Mouse (Mus musculus) induced T-regulatory cell, adult 2 months (primary cell): ENCODE measurements around the gene Plac1.
"Not testable (repeated sequence)": the region's sequence is repeated elsewhere in the genome, so short reads cannot be mapped to it uniquely, and the experiment has no call there.

Experiments used
- DNase-seq: peaks from one replicate; pipeline ENCODE4 v3.0.0-alpha.2; 2012; ENCODE audit warnings: low read depth

Gene Plac1

DNA sequence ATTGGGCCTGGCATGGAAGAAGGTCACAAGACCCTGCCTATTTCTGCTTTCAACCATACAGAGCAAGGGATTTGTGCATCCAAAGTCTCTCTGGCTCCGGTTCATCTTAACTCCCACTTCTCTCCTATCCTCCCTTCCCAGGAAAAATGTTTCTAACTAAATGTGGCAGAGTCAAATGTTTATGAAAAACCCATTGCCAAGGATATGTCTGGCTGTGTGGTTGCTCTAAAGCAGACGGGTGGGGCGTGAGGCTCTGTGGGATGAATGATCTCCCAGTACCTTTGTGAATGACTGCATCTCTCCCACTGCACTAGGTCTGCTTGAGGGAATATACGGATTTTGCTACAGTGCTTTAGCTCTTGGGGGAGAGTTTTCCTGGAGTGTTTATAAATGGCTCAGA is 193.9 kb downstream of the Plac1 start:
- no peak for DNase-seq

- no peak for DNase-seq
These were observed 194.6 kb downstream of the Plac1 start for GRCm38 (mm10) chrX:53045187-53045903.

GRCm38 (mm10) chrX:53041006-53041405 is 198.9 kb downstream of the Plac1 start:
- no peak for DNase-seq

- no peak for DNase-seq
These were observed 199.8 kb downstream of the Plac1 start for GRCm38 (mm10) chrX:53040138-53040537.

DNA sequence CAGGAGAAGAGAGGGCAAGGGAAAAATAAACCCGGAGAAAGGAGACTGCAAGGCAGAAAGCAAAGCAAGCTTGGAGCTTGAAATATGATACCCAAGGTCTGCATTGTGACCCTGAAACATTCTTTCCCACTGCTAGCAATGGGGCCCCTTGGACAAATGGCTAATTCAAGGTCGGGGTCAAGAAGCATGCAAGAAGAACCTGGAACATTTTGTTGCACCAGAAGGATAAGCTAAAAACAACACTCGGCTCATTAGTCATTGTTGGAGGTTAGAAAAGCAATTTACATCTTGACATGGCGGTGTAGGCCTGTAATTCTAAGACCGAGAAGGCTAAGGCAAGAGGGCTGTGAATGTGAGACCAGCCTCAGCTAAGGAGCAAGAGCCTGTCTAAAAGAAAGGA is 200.3 kb downstream of the Plac1 start:
- no peak for DNase-seq

DNA sequence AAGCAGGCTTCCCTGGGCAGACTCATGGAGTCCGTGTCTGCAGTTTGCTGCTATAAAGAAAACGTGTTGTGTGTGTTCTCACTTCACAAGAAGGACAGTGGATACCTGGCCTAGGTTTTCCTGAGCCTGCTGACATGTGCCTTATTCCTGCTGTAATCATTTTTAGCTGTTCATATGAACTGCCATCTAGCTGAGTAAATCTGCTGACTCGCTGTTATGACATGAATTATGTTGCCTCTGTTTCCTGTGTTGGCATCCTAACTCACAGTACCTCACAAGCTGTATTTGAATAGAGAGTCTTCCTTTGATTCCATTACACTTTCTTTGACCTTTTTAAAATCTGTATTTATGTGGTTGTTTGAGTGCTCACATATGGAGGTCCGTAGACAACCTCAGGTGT is 201.7 kb downstream of the Plac1 start:
- no peak for DNase-seq

DNA sequence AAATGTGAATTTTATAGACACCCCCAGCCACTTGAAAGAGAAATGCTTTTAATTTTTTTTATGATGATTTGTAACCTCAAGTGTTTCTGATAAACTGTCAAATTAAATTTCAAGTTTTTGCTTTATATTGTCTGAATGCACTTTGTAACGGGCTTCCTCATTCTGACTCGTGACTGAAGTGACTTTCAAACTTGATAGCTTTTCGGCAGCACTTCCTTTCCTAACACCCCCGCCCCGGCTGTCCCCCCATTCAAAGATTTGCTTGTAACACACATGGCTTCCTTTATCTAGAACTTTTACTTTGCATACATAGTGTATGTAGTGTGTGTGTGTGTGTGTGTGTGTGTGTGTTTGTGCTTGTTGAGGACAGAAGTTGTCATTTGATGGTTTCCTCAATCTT is 210.4 kb downstream of the Plac1 start:
- DNase-seq: no peak

DNA sequence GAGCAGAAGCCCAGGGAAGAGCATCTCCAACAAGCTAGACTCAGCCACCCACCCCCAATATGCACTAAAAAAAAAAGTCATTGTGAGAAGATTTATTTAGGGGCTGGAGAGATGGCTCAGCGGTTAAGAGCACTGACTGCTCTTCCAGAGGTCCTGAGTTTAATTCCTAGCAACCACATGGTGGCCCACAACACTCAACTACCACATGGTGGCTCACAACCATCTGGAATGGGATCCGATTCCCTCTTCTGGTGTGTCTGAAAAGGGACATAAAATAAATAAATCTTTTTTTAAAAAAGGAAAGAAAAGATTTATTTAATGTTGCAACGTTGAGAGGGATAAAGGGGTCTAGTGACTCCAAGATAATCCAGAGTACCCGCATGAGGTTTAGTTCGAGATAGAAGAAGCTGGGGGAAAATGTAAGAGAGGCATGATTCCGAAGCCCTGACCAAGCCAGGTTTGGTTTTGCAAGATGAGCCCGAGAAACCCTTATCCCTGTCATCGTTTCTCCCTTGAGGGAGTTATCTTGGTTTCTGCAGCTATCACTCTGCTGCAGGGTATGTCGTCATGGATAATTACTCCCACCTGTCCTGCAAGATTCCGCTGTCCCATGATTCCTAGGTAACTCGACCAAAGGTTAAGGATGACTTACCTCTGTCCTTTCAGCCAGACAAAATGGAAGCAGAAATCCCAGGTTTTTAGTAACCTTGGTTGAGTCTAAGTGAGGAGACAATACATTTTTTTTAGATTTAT is 214.3 kb downstream of the Plac1 start:
- no peak for DNase-seq

- DNase-seq: not testable (repeated sequence)
These were observed 215.6 kb downstream of the Plac1 start for GRCm38 (mm10) chrX:53024268-53024667.

- no peak for DNase-seq
These were observed 216.9 kb downstream of the Plac1 start for GRCm38 (mm10) chrX:53023021-53023420.
